Mouse (Mus musculus): ENCODE results near the gene Fpr3.
"Not testable (repeated sequence)": the region's sequence is repeated elsewhere in the genome, so short reads cannot be mapped to it uniquely, and the experiment has no call there.

The Fpr3 gene

GRCm38 (mm10) chr17:17882672-17883071 is 5.0 kb upstream of the Fpr3 start:
- no peak for DNase-seq (ENCODE audit: extremely low read depth, low read depth)

- DNase-seq (ENCODE audit: extremely low read depth, low read depth), result no peak
These were observed 3.8 kb upstream of the Fpr3 start, which contains the start of gene Fpr1 for GRCm38 (mm10) chr17:17883840-17884239. TSS of gene Fpr1 (minus strand) at chr17:17883940.

GRCm38 (mm10) chr17:17889732-17890425 is 2.2 kb downstream of the Fpr3 start:
- no peak for DNase-seq (ENCODE audit: extremely low read depth, low read depth)

GRCm38 (mm10) chr17:17896039-17896438 is 8.4 kb downstream of the Fpr3 start:
- DNase-seq (ENCODE audit: extremely low read depth, low read depth), result peak; percentile 39

GRCm38 (mm10) chr17:17899268-17899667 is 11.6 kb downstream of the Fpr3 start:
- DNase-seq (ENCODE audit: extremely low read depth, low read depth), result no peak

- no peak for DNase-seq (ENCODE audit: extremely low read depth, low read depth)
These were observed 13.1 kb downstream of the Fpr3 start for GRCm38 (mm10) chr17:17900768-17901167.

- DNase-seq (ENCODE audit: extremely low read depth, low read depth), result no peak
These were observed 22.2 kb downstream of the Fpr3 start for GRCm38 (mm10) chr17:17909636-17910421.

GRCm38 (mm10) chr17:17912618-17913017 is 25.0 kb downstream of the Fpr3 start:
- not testable (repeated sequence) for DNase-seq (ENCODE audit: extremely low read depth, low read depth)

GRCm38 (mm10) chr17:17917376-17917775 is 29.7 kb downstream of the Fpr3 start:
- DNase-seq (ENCODE audit: extremely low read depth, low read depth), result no peak

GRCm38 (mm10) chr17:17917782-17918181 is 30.1 kb downstream of the Fpr3 start:
- DNase-seq (ENCODE audit: extremely low read depth, low read depth), result no peak

- DNase-seq (ENCODE audit: extremely low read depth, low read depth), result peak; percentile 12
These were observed 85.8 kb downstream of the Fpr3 start for GRCm38 (mm10) chr17:17973443-17973842.

GRCm38 (mm10) chr17:17981232-17981631 is 93.6 kb downstream of the Fpr3 start:
- not testable (repeated sequence) for DNase-seq (ENCODE audit: extremely low read depth, low read depth)

- DNase-seq (ENCODE audit: extremely low read depth, low read depth), result no peak
These were observed 117.1 kb downstream of the Fpr3 start for GRCm38 (mm10) chr17:18004752-18005151.
